Mouse (Mus musculus) heart, postnatal 0 days (tissue): Measurements from ENCODE around the gene Hmga1.

Source experiments
- CTCF ChIP-seq: IDR thresholded peaks from 2 replicates; pipeline ENCODE4 v1.5.1; 2016; ENCODE audit warnings: antibody characterized with exemption, control low read depth, low read depth
- EP300 ChIP-seq: IDR thresholded peaks from 2 replicates; pipeline ENCODE4 v1.6.1; 2016; ENCODE audit warnings: antibody characterized with exemption, low read depth

- TF ChIP-seq CTCF (no peak), EP300 (no peak)
Measured at GRCm38 (mm10) chr17:27576056-27576455, 19.8 kb downstream of the Hmga1 start.
